Mouse (Mus musculus): ENCODE data around the gene Exoc1. TPM values are rescaled to one million over a fixed set of nuclear protein-coding genes. Genes with fewer than 3 reads are reported as not detected.
A peak's percentile ranks its signal among the peaks of the same experiment; 100 is the strongest.

Gene Exoc1
- total RNA-seq (2021), result 100 to 1,000 TPM in 1 of 2 experiments, 10 to 100 TPM in 1; 97.5 to 103 TPM

DNA sequence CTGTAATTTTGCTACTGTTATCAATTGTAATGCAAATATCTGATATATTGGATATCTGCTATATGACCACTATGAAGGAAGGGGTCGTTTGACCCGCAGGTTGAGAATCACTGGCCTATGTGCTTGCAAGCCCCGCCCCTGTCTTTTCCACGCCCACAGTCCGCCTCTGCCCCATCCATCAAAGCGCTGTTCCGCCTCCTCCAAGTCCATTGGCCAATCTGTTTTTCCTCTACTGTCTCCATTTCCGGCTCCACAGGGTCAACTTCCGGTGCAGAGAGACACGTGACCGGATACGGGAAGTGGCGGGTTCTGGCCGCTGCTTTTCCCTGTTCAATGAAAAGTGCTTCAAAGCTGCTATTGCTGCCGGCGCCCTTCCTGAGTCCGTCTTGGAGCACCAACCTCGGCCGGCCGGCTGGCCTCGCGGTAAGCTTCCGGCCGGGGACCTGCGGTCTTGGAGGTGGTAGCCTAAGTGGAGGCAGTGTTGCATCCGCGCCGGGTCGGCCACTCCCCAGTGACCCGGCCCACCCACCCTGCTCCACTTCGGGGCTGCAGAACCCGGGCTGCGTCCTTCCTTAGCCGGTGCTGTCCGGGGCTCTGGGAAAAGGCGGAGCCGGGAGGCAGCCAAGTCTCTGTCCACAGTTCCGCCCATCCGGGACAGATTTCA lies at the start of gene Exoc1:
Gene Exoc1, plus strand, starts transcription at position 272 of the 664 bp plus-strand sequence.
- DNase-seq, result peak; percentile 95
- intact Hi-C loops (cut with DNase I), result no loop called here

GRCm38 (mm10) chr5:76483811-76484210 lies 45.3 kb upstream of the Exoc1 start, which contains the start of gene Gm7271:
Gene Gm7271 (plus strand): TSS chr5:76484040.
- DNase-seq, result no peak
- intact Hi-C loops (cut with DNase I), result no loop called here

- intact Hi-C loops (cut with DNase I), result no loop called here
- DNase-seq, result no peak
Measured at GRCm38 (mm10) chr5:76495126-76495525, 34.0 kb upstream of the Exoc1 start.

GRCm38 (mm10) chr5:76522446-76522845 lies 6.7 kb upstream of the Exoc1 start:
- DNase-seq, result no peak
- intact Hi-C loops (cut with DNase I), result no loop called here

GRCm38 (mm10) chr5:76524623-76525022 lies 4.5 kb upstream of the Exoc1 start:
- no peak for DNase-seq
- intact Hi-C loops (cut with DNase I), result no loop called here

DNA sequence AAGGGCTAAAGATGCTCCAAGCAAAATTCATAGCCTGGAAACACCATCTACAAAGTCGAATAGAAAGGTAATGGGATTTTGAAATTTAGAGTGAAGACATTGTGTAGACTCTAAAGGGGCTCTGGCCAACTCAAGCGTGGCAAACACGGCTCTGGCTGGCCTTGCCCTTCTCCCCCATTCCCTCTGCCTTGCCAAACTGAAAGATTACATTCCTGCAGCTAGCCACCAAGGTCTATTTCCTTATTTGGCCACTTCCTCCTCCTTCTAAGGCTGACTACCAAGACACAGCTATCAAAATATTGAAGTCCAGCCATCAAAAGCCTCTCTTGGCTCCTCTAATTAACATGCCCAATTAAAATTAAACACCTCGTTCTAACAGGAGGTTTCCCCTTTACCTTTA lies 4.0 kb upstream of the Exoc1 start:
- intact Hi-C loops (cut with DNase I), result no loop called here

DNA sequence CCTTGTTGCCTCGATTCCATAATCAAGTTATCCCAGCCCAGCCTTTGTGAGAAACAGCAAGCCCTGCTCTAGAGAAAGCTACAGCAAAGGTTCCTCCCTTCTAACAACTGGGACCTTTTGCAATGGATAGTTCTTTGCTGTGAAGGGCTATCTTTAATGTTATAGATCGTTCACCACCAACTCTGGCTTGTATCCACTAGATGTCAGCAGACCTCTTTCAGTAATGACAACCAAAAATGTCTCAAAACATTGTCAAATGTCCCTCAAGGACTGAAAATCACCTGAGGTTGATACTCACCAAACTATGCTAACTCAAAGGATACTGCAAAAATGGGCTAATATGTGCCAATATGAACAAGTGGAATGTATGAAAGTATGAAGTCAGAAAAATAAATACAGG lies 3.3 kb upstream of the Exoc1 start:
- intact Hi-C loops (cut with DNase I), result no loop called here
- no peak for DNase-seq

More for the DNA sequence above, 4.0 kb upstream of the Exoc1 start:
- DNase-seq, result no peak

DNA sequence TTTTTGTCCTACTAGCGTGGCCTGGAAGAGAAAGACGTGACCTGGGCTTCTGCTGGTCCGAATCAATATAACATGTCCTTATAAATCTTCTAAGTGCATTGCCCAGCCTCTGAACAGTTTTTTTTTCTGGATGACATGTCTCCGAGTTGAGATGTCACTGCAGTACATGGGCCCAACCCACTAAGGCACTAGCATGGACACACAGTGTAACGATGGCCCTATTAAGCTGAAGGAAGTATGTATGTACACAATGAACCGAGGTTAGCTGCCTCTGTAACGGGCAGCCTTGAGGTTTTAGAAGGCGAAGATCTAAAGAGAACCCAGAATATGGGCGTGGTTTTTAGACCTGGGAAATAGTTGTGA lies 574 bp downstream of the Exoc1 start:
- intact Hi-C loops (cut with DNase I), result loop anchor here (10.0 kb wide), 1 partner anchor 225 kb away; the partner anchor contains the start of gene Clock
- DNase-seq, result no peak

- intact Hi-C loops (cut with DNase I), result loop anchor here (10.0 kb wide), 1 partner anchor 228 kb away; the partner anchor contains the start of gene Clock
- DNase-seq, result no peak
Measured at GRCm38 (mm10) chr5:76533186-76533585, 4.1 kb downstream of the Exoc1 start.

DNA sequence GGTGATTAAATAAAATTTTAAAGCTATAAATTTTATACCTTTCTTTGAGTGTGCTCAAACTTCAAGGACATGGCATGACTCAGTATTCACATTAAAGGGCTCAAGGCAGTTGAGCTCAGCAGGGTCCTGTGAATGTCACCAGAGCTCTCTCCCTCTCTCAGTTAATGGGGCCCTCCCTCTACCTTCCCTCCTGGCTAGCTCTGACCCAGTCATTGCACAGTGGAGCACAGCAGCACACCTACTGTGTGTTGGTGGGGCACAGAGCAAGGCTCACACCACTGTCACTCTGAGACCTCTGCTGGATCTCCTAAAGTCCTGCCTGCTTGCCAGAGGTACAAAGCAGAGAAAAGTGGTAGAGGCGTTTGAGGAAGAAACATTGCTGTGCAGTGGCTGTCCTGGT lies 7.1 kb downstream of the Exoc1 start:
- intact Hi-C loops (cut with DNase I), result loop anchor here (10.0 kb wide), 1 partner anchor 231 kb away; the partner anchor contains the start of gene Clock
- DNase-seq, result no peak

DNA sequence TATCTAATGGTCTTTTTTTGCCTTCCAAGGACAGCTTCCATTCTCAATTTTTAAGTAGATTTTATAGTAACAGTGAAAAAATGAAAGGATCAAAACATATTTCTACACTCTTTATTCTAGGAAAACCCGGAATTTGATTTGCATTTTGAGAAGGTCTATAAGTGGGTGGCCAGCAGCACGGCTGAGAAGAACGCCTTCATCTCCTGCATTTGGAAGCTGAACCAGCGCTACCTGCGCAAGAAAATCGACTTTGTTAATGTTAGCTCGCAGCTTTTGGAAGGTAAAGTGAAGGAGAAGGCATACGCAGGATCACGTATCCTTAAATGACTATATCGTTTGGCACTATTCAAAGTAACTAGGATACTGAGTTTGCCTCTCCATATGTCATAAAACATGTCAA lies 8.5 kb downstream of the Exoc1 start:
- intact Hi-C loops (cut with DNase I), result loop anchor here (10.0 kb wide), 1 partner anchor 233 kb away; the partner anchor contains the start of gene Clock
- no peak for DNase-seq

DNA sequence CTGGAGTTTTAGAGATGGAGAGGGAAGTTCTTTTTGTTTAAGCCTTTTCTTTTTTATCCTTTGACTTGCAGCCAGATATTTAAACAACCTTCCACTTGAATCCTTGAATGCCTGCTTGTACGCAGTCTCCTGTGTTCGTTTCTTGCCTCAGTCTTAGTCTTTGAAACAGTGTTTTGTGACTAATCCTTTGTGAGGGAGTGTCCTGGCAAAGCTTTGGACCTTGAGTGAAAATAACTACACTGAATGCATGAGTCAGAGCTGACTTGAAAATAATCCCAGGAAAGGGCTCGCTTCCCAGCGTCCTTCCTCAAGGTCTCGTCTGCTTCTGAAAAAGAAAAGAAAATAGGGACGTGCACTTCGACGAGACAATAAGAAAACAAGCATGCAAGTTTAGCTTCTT lies 11.1 kb downstream of the Exoc1 start:
- no peak for DNase-seq
- intact Hi-C loops (cut with DNase I), result loop anchor here (10.0 kb wide), 1 partner anchor 295 kb away; no protein-coding TSS in a partner anchor

DNA sequence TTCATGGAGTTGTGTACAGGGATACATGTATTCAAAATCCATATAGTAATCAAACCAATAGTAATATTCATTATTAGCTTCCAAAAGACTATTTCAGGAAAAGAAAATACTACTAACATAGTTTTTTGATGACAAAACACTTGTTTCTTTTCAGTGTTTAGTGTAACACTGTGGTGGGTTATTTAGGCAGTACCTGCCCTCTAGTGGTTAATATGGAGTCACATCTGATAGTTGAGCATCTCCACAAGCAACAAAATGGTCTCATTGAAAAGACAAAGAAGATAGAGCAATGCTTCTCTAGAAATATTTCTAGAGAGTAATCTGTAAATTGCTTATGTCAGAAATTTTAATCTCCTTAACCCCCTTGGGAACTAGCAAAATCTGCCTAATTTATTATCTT lies 11.7 kb downstream of the Exoc1 start:
- intact Hi-C loops (cut with DNase I), result loop anchor here (10.0 kb wide), 1 partner anchor 296 kb away; no protein-coding TSS in a partner anchor
- DNase-seq, result no peak

DNA sequence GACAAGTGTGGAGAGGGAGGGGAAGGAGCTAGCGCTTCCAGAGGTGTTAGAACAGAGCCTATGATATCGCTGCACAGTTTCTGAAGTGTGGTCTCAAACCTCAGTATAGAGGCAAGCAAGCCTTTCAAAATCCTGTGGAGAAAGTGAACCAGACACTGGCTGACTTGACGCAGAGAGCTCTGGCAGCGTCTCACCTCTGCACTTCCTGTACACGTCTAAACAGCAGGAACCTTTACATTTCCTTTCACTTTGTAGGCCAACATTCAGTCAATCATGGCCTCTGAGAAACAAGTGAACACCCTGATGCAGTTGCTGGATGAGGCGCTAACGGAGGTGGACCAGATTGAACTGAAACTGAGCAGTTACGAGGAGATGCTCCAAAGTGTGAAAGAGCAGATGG lies 14.1 kb downstream of the Exoc1 start:
- no peak for DNase-seq
- intact Hi-C loops (cut with DNase I), result loop anchor here (10.0 kb wide), 1 partner anchor 298 kb away; no protein-coding TSS in a partner anchor

DNA sequence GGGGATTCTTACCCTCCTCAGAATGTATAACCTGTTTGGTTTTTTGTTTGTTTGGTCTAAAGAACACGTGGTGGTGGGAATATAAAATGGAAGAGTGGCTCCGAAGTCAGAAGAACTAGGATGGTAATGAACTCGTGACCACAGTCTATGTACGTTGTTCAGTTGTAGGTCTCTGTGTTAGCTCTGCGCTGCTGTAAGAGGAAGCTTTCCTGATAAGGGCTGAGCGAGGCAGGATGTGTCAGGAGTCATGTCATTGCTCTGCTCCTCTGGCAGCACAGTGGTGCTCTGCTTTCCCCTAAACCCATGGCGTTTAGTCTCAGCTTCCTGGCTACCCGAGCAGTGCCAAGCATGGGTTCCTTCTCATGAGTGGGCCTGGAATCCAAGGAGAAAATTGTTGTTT lies 21.3 kb downstream of the Exoc1 start:
- intact Hi-C loops (cut with DNase I), result no loop called here
- no peak for DNase-seq

DNA sequence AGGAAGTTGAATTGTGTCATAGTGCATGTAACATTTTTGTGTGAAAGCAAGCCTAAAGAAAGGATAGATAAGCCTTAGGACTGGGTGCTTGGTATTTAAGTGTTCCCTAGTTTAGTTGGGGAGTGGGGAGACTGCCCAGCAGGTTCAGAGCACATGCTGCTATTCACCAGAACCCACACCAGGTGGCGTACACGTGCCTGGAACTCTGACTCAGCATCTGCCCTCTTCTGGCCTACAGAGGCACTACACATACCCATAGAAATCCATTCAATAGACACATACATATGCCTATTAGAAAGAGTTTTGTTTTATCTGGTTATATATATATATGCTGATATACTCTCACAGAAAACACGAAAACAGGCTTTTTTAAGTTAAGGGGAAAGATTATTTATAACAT lies 36.2 kb downstream of the Exoc1 start:
- intact Hi-C loops (cut with DNase I), result no loop called here
- peak; percentile 69 for DNase-seq

GRCm38 (mm10) chr5:76574251-76574650 lies 45.1 kb downstream of the Exoc1 start:
- intact Hi-C loops (cut with DNase I), result no loop called here

DNA sequence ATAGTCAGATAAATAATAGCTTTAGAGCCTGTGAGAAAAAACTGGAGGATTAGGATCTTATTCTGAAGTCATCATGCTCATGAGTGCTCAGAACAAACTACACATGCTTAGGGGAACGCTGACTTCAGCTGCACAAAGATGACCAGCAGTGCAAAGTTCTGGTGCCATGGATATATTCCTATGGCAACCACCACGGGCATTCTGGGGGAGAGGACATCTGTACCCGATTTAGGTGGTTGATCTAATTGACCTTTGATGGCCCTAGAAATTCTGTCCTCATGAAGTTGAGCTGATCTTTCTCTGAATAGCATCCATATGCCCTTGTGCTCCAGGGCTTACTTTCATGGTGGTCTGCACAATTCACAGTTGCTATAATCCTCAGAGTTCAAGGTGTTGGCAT lies 47.9 kb downstream of the Exoc1 start:
- DNase-seq, result no peak
- intact Hi-C loops (cut with DNase I), result no loop called here

More at GRCm38 (mm10) chr5:76574251-76574650, 45.1 kb downstream of the Exoc1 start:
- no peak for DNase-seq

GRCm38 (mm10) chr5:76585378-76585777 lies 56.3 kb downstream of the Exoc1 start:
- DNase-seq, result no peak
- intact Hi-C loops (cut with DNase I), result loop anchor here (5.0 kb wide), 1 partner anchor 257 kb away; no protein-coding TSS in a partner anchor

DNA sequence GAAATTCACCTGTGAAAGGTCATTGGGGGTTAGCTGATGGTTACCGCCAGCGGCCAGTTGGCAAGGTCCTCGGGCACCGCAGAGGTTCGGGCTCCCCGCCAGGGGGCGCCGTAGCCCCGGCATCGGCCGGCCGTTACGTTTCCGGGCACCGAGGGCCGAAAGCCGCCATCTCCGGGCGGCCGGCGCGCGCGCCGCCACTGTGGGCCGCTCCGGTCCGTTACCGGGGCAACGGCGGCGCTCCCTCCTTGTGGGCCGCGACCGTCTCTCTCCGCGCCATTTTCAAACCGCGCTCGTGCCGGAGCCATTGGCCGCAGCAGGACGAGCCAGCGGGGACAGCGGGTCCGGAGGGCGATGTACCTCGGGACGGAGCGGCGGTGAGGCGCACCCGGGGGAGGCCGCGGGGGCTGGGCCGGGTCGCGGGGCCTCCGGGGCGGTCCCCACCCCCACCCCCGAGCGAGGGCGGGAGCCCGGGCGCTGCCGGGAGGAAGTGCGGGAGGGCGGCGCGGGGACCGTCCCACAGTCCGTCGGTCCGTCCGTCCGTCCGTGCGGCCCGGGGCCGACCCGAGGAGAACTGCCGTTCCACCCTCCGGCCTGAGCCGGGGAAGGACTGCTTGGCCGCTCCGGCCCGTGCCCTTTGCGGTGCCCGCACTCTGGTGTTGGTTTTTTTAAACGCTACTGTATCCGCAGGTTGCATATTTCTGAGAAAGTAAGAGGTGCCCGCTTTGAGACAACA lies 59.6 kb downstream of the Exoc1 start, which contains the start of gene Cep135:
Gene Cep135, plus strand, starts transcription at position 148 of the 733 bp plus-strand sequence.
- intact Hi-C loops (cut with DNase I), result loop anchor here (5.0 kb wide), 1 partner anchor 254 kb away; no protein-coding TSS in a partner anchor
- DNase-seq, result peak; percentile 94

GRCm38 (mm10) chr5:76589311-76589710 lies 60.2 kb downstream of the Exoc1 start:
- intact Hi-C loops (cut with DNase I), result loop anchor here (5.0 kb wide), 1 partner anchor 253 kb away; no protein-coding TSS in a partner anchor
- no peak for DNase-seq

All from left cerebral cortex, postnatal 4 days (tissue).